Mouse (Mus musculus) bone marrow, adult 2 months (tissue): ENCODE data around the gene Cox4i2.

ENCODE experiments used
- CTCF ChIP-seq: fragments of 200-500 bp; IDR thresholded peaks from 2 replicates; pipeline ENCODE4 v1.5.1; 2011; ENCODE audit warnings: low read length, control low read depth; ENCODE audit not compliant: control insufficient read depth, insufficient read depth
- POLR2A ChIP-seq: fragments of 200-500 bp; IDR thresholded peaks from 2 replicates; pipeline ENCODE4 v1.6.1; 2011; ENCODE audit warnings: low read depth, mild to moderate bottlenecking, control low read depth, low read length, borderline replicate concordance; ENCODE audit not compliant: control insufficient read depth

- TF ChIP-seq CTCF (no peak), POLR2A (no peak)
Measured at GRCm38 (mm10) chr2:152776019-152776418, 22.0 kb downstream of the Cox4i2 start.
